Mouse (Mus musculus) kidney, postnatal 4 days (tissue): ENCODE data around the gene Fpr-rs3.

Source experiments
- DNase-seq, 2 experiments: peaks; one replicate each; pipeline ENCODE4 v3.0.0; 2021; ENCODE audit warnings: mixed read lengths in 2 of 2

Fpr-rs3 gene

DNA sequence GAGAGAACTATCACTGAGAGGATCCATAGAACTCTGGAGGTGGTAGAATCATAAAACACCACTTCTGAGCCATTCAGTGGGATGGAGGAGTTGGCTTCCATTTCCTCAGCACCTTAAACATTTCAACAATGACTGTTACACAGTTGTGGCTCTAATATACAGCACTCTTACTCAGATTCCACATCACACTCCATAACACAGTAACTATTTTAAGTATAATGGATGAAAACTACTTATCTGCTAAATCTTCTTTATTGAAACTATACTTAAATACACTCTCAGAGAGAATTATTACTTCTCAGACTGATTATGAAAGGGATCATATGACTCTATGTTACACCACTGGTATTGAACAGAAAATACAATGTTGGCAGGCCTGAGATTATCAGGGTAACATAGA is at the start of gene Fpr-rs3:
TSS of gene Fpr-rs3 (minus strand) at position 101 of the 400 bp plus-strand sequence.
- DNase-seq, result no peak

DNA sequence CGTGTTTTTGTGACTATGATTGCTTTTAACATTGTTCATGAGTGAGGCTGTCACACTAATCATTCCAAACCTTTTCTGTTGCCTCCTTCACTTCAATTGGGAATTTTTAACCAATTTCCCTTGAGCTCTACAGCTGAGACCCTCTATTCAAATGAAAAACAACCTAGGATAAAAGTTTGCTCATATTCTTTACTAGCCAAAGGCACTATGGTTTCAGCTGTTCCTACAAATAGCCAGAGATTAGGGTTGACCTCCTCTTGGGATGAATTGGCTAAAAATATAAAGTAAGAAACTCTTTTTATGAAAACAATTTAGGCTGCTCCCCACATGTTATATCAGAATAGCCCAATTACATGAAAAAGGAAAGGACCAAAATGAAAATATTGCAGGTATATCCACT is 28.4 kb downstream of the Fpr-rs3 start, which contains the start of gene Vmn2r110:
TSS of gene Vmn2r110 (minus strand) at position 101 of the 400 bp plus-strand sequence.
- DNase-seq, result no peak
